Mouse (Mus musculus) ovary, postnatal 14 days (tissue): ENCODE measurements at regions not wholly inside any gene's neighbourhood (a gene's known extent, or its start where the extent isn't known, plus 50 kb on each side); places are given as distances from the start of the nearest gene placed in this dataset.

ENCODE experiments used
- DNase-seq: peaks from one replicate; pipeline ENCODE4 v3.0.0; 2022; ENCODE audit warnings: low spot score

DNA sequence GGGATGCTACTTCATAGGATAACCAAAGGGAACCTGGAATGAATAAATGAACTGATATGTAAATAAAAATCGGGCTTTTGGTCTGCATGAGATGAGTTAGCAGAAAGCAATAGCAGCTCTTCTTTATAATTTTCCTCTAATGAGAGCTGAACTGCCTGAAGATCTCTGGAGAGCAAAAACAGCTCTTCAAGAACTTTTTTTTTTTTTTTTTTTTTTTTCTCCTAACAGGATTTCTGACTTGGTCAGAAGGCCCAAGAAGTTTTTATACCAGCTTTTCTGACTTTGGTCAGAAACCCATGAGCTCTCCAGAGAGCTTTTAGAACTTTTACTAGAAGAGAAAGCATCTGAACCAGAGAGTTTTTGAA is 79.6 kb upstream of the Ptprk start:
- DNase-seq = no peak

DNA sequence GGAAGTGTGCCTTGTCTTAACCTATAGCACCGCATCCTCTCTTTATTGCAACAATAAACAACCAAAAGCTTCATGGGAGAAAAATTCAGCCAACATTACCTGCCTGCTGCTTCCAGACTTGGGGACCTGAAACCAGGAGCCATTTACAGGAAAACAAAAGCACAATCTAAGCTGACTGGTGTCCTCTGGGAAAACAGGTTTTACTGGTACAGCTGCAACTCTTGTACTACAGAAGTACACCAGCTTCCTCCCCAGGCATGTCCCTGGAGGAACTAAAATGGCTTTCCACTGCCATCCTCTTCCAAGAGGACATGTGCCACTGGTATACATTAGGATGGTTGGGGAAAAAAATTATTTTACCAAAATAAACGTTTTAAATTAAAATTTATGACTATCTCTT is 63.9 kb upstream of the Ptprk start:
- DNase-seq = no peak

DNA sequence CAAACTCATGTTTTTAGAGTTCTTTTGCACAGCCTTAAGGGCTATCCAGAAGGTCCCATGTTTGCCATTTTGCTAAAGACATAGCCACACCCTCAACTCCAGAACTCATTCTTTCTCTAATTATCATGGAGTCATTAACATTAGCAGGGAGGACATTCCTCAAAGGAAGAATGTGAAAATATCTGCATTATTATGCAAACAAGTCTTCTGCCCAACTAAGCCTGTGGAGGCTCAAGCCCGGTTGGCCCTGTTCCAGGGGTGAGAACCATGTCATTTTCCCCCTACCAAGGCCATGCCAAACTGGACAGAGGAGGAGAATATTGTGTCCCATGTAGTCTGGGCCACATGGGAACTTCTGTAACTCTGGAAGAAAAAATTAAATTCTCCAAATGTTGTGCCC is 62.5 kb upstream of the Ptprk start:
- DNase-seq = no peak

DNA sequence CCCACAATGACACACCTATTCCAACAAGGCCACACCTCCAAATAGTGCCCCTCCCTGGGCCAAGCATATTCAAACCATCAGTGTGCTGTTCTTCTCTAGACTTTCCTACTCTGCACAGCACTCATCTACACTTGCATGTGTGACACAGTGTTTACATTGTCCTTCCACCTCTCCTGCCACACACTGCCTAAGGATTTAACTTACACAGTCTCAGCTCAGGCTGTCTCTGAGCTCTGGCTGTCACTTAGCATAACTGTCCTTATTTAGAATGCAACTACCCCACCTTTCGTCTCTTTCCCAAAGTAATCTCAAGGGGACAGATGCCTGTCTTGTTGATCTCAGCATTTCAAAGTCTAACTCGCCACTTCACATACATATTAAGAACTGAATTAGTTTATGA is 61.2 kb upstream of the Ptprk start:
- no peak for DNase-seq

DNA sequence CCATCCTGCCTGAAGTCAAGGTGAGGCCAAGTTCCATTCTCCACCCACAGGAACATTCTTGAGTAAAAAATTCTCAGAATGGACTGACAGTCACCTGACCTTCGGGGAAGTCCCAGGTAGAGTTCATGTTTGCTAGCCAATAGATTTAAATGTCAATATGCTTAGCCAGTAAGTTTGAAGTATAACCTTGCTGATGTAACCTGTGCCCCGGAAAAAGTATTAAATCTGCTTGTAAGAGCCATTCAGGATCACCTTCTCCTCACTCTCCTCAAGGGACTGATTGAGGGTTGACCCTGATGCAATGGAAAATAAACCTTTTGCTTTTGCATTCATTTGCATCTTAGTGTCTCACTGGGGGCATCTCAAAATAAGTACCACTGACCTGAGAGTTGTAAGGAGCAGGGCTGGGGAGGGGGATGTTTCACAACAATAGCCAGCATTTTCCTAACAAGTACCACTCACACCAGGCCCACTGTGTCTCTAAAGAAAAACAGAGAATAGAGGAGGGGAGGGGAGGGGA is 60.3 kb upstream of the Ptprk start:
- DNase-seq = no peak
